Mouse (Mus musculus) intestine, postnatal 0 days (tissue): ENCODE measurements around the gene Ctcfl. TPM values are rescaled to one million over a fixed set of nuclear protein-coding genes. Genes with fewer than 3 reads are reported as not detected.

ENCODE experiments used
- ATAC-seq: fragments of 200-750 bp; cut with Nextera tagmentation; 2 replicates; pipeline ENCODE4 v1.8.0; 2017; ENCODE audit warnings: mild to moderate bottlenecking, moderate TSS enrichment, moderate library complexity
- H3K27ac ChIP-seq: fragments of 300-500 bp; sonication (generic); 2 replicates; pipeline ENCODE4 v1.5.1; 2014; ENCODE audit warnings: mild to moderate bottlenecking, low read depth, low read length, moderate library complexity
- H3K27me3 ChIP-seq: fragments of 300-500 bp; sonication (generic); replicated peaks from 2 replicates; pipeline ENCODE4 v1.6.1; 2014; ENCODE audit warnings: low read length, mixed read lengths; ENCODE audit not compliant: control insufficient read depth, insufficient read depth
- H3K36me3 ChIP-seq: fragments of 300-500 bp; sonication (generic); 2 replicates; pipeline ENCODE4 v1.6.1; 2014; ENCODE audit warnings: mild to moderate bottlenecking, moderate library complexity; ENCODE audit not compliant: control insufficient read depth, insufficient read depth
- H3K4me1 ChIP-seq: fragments of 300-500 bp; sonication (generic); replicated peaks from 2 replicates; pipeline ENCODE4 v1.6.1; 2014; ENCODE audit warnings: antibody characterized with exemption, low read length, mixed read lengths; ENCODE audit not compliant: control insufficient read depth, insufficient read depth
- H3K4me2 ChIP-seq: fragments of 300-500 bp; sonication (generic); replicated peaks from 2 replicates; pipeline ENCODE4 v1.6.1; 2014; ENCODE audit warnings: low read depth, mild to moderate bottlenecking, moderate library complexity
- H3K4me3 ChIP-seq: fragments of 300-500 bp; sonication (generic); 2 replicates; pipeline ENCODE4 v1.5.1; 2014; ENCODE audit warnings: low read depth, low read length
- H3K9ac ChIP-seq: fragments of 300-500 bp; sonication (generic); 2 replicates; pipeline ENCODE4 v1.6.1; 2014; ENCODE audit warnings: mild to moderate bottlenecking, low read depth, low read length
- H3K9me3 ChIP-seq: fragments of 300-500 bp; sonication (generic); 2 replicates; pipeline ENCODE4 v1.6.1; 2016; ENCODE audit warnings: mixed run types; ENCODE audit not compliant: control insufficient read depth
- CTCF ChIP-seq: sonication (generic); IDR thresholded peaks from 2 replicates; pipeline ENCODE4 v1.5.1; 2016; ENCODE audit warnings: low read depth, mild to moderate bottlenecking, control low read depth, antibody characterized with exemption, moderate library complexity
- WGBS: fragments of 180-500 bp; shearing (Covaris S2); extraction: QIAGEN DNeasy Blood & Tissue Kit; methylation state at CpG from one replicate; pipeline ENCODE4 v1.1.7; 2014; 5-methylcytosine and 5-hydroxymethylcytosine counted together
- polyA plus RNA-seq: library from polyadenylated mRNA; unstranded; fragments of >200 nt; fragmentation: Nextera tagmentation; extraction: Ambion mirVana; gene quantifications from 2 replicates; pipeline ENCODE4 v1.2.1, GENCODE M21; 2015

Ctcfl gene
- polyA plus RNA-seq, 1 experiment from 2014 or later = 1.0 TPM

DNA sequence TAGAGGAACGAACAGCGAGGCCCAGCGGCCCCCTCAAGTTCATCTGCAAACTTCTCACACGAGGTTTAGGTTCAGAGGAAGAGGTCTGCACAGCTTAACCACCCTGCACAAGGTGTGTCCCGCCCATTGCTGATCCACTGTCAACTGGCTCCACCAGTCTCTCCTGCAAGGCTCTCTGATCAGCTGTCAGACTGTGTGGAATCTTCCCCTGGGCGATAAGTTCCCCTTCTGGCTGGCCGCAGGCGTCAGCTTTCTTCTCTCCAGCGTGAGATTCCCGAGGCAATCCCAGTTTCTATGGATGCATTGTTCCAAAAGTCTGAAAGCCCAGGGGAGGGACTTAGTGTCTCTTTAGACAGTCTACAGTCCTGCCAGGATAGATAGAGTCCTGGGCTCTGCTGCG, 61.1 kb downstream of the Ctcfl start:
- Histone ChIP-seq H3K27ac (peak overlapping the region; percentile 15; the same call in 1 of the 2 replicates), H3K27me3 (no peaks in the 10 kb centered on the region), H3K36me3 (no peaks in the 10 kb centered on the region), H3K4me1 (peaks cover 12% of the 10 kb centered on the region; the same call in 1 of the 2 replicates), H3K4me3 (no peak overlapping the region), H3K9ac (no peak overlapping the region), H3K4me2 (no peak overlapping the region), H3K9me3 (no peaks in the 10 kb centered on the region)
- 32% methylated on average over 11 of the region's 11 CpGs for WGBS
- no peak for TF ChIP-seq CTCF
- no peak for ATAC-seq

GRCm38 (mm10) chr2:173057623-173058022, 61.7 kb downstream of the Ctcfl start:
- H3K27ac ChIP-seq = peak overlapping the region; percentile 28
- peaks cover 11% of the 10 kb centered on the region; the same call in 1 of the 2 replicates for H3K4me1 ChIP-seq
- no peak overlapping the region for H3K9ac ChIP-seq
- peak; percentile 57 for ATAC-seq
- no peak for TF ChIP-seq CTCF
- H3K4me2 ChIP-seq = peak overlapping the region; percentile 50
- 35% methylated on average over 10 of the region's 10 CpGs for WGBS
- H3K36me3 ChIP-seq = no peaks in the 10 kb centered on the region
- H3K9me3 ChIP-seq = no peaks in the 10 kb centered on the region
- no peaks in the 10 kb centered on the region for H3K27me3 ChIP-seq
- H3K4me3 ChIP-seq = no peak overlapping the region

- ATAC-seq = peak; percentile 66
- 42% methylated on average over 11 of the region's 11 CpGs for WGBS
- TF ChIP-seq CTCF = no peak
Measured at GRCm38 (mm10) chr2:173056882-173057315, 62.4 kb downstream of the Ctcfl start.

GRCm38 (mm10) chr2:173056303-173056881, 62.9 kb downstream of the Ctcfl start:
- peaks cover 9% of the 10 kb centered on the region; the same call in 1 of the 2 replicates for H3K4me1 ChIP-seq
- H3K27ac ChIP-seq = no peak overlapping the region
- H3K36me3 ChIP-seq = no peaks in the 10 kb centered on the region
- WGBS = 54% methylated on average over 10 of the region's 10 CpGs
- H3K27me3 ChIP-seq = no peaks in the 10 kb centered on the region
- H3K4me3 ChIP-seq = no peak overlapping the region
- no peak for ATAC-seq
- no peaks in the 10 kb centered on the region for H3K9me3 ChIP-seq
- H3K9ac ChIP-seq = no peak overlapping the region
- TF ChIP-seq CTCF = no peak
- H3K4me2 ChIP-seq = no peak overlapping the region

More at GRCm38 (mm10) chr2:173056882-173057315, 62.4 kb downstream of the Ctcfl start:
- H3K4me2 ChIP-seq = no peak overlapping the region
- H3K36me3 ChIP-seq = no peaks in the 10 kb centered on the region
- H3K9ac ChIP-seq = no peak overlapping the region
- H3K9me3 ChIP-seq = no peaks in the 10 kb centered on the region
- no peaks in the 10 kb centered on the region for H3K27me3 ChIP-seq
- no peak overlapping the region for H3K27ac ChIP-seq
- H3K4me1 ChIP-seq = peaks cover 9% of the 10 kb centered on the region; the same call in 1 of the 2 replicates
- H3K4me3 ChIP-seq = no peak overlapping the region

DNA sequence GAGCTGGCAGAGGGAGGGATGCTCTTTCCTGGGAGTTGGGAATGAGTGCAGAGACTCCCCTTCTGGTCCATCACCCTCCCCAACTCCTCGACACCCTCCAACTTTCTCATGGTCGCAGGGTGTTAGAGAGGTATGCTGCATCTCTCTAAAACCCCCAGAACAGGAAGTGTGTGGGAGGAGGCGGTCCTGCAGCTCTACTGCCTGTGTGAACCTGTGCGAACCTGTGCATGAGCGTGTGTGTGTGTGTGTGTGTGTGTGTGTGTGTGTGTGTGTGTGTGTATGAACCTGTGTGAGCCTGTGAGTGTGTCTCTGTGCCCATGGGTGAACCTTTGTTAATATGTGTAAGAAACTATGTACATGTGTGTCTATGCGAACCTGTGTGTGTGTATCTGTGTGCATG, 65.5 kb downstream of the Ctcfl start:
- Histone ChIP-seq H3K36me3 (no peaks in the 10 kb centered on the region), H3K4me1 (peaks cover 9% of the 10 kb centered on the region; the same call in 1 of the 2 replicates), H3K27me3 (no peaks in the 10 kb centered on the region), H3K9me3 (no peaks in the 10 kb centered on the region), H3K4me3 (no peak overlapping the region), H3K4me2 (no peak overlapping the region), H3K27ac (no peak overlapping the region), H3K9ac (no peak overlapping the region)
- TF ChIP-seq CTCF = no peak
- 75% methylated on average over 6 of the region's 6 CpGs for WGBS
- ATAC-seq = no peak

GRCm38 (mm10) chr2:173052881-173053280, 66.4 kb downstream of the Ctcfl start:
- ATAC-seq = no peak
- no peaks in the 10 kb centered on the region for H3K9me3 ChIP-seq
- no peak overlapping the region for H3K4me2 ChIP-seq
- H3K4me1 ChIP-seq = peaks cover 6% of the 10 kb centered on the region; the same call in 1 of the 2 replicates
- no peak overlapping the region for H3K4me3 ChIP-seq
- 85% methylated on average over 8 of the region's 8 CpGs for WGBS
- no peaks in the 10 kb centered on the region for H3K36me3 ChIP-seq
- no peak for TF ChIP-seq CTCF
- no peak overlapping the region for H3K9ac ChIP-seq
- no peaks in the 10 kb centered on the region for H3K27me3 ChIP-seq
- no peak overlapping the region for H3K27ac ChIP-seq
